Mouse (Mus musculus) T-helper 1 cell (primary cell): Measurements from ENCODE around the gene Zfp553.
"Not testable (repeated sequence)": the region's sequence is repeated elsewhere in the genome, so short reads cannot be mapped to it uniquely, and the experiment has no call there.

Experiments
- in situ Hi-C: fragments of 300-600 bp; cut with MboI, MseI; formaldehyde crosslinking; loops from one replicate; pipeline ENCODE4 v1.15.1; 2025; ENCODE audit warnings: high pct_unique_total_duplicates

The Zfp553 gene

GRCm38 (mm10) chr7:127228615-127229303 lies 4.1 kb upstream of the Zfp553 start:
- in situ Hi-C loops = no loop called here

DNA sequence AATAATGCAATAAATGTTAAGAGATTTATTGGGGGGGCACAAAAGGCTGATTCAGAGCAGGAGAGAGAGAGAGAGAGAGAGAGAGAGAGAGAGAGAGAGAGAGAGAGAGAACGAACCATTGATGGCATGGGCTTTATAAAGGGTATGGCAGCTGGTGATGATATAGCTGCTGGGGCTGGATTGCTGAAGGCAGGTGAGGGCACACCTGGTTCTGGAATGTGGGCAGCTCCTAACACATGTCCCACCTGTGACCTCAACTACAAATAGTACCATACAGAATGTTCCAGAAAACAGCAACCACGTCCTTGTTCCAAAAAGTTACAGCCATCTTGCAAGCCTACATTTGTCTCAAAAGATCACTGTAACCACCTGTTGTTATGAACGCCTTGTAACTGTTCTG lies 1.5 kb upstream of the Zfp553 start:
- in situ Hi-C loops = no loop called here

GRCm38 (mm10) chr7:127231826-127232621 lies 837 bp upstream of the Zfp553 start:
- in situ Hi-C loops = no loop called here

DNA sequence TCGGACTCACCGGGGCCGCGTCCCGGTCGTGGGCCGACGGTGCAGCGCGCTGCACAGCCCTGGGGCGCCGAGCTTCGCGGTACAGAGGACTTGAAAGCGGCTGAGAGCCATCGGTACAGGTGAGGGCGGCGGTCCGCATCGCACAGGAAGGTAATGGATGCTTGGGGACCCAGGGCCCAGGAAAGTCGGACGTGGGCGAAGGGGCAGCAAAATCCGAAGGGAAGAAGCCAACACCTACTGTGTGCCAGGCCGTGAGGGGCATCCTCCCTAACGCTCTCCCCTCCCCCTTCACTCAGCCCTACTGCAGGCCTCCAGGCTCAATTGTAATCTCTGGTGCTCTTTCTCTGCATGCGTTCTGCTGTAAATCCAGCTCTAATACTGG lies 498 bp downstream of the Zfp553 start:
- in situ Hi-C loops = no loop called here

DNA sequence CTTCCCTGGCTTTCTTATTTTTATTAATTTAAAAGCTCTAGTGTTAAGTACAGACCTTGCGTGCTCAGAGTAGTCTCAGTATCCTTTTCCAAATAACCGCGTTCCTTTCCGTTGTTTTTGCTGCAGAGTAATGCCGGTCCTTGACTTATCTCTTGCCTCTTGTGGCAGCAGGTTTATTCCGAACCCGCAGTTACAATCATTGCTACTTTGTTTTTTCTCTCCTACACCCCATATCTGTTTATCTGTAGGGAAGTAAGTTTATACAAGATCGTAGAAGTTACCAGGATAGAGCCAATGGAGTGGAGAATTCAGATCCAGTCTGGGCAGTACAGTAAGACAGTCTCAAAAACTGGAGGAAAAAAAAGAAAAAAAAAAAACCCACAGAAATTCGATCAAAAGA lies 904 bp downstream of the Zfp553 start:
- in situ Hi-C loops = no loop called here

DNA sequence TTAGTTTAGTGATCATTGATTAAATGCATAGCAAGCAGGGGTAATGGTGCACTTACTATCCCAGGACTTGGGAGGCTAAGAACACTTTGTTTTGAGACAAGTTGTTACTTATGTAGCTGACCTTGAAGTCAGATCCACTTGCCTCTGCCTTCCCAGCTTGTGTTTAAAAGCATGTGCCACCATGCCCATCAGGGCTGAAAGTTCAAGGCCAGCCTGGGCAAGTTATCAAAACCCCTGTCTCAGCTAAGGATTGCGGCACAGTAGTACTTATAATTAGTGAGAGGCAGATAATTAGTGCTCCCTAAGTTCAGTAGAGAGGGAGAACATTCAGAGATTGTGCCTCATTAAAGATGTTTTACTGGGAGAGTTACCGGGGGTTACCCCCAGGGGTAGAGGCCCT lies 1.9 kb downstream of the Zfp553 start:
- in situ Hi-C loops = no loop called here

GRCm38 (mm10) chr7:127243361-127243867 lies 10.6 kb downstream of the Zfp553 start:
- in situ Hi-C loops = no loop called here

- in situ Hi-C loops = no loop called here
These were observed 11.2 kb downstream of the Zfp553 start, which contains the start of gene Zfp771 for GRCm38 (mm10) chr7:127243870-127244657. Zfp771 (plus strand) TSS chr7:127244274.

- in situ Hi-C loops = no loop called here
These were observed 12.0 kb downstream of the Zfp553 start for GRCm38 (mm10) chr7:127244658-127245510.

DNA sequence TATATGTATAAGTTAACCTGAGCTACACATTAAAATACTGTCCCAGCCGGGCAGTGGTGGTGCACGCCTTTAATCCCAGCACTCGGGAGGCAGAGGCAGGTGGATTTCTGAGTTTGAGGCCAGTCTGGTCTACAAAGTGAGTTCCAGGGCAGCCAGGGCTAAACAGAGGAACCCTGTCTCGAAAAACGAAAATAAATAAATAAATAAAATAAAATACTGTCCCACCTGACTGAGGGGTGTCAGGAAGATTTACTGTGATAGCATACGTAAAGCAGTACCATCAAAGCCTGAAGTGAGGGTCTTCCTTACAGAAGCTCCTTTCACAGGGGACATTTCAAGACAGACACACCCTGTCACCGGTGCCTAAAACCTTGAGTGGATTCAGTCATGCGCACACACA lies 17.6 kb downstream of the Zfp553 start:
- in situ Hi-C loops = not testable (repeated sequence)

DNA sequence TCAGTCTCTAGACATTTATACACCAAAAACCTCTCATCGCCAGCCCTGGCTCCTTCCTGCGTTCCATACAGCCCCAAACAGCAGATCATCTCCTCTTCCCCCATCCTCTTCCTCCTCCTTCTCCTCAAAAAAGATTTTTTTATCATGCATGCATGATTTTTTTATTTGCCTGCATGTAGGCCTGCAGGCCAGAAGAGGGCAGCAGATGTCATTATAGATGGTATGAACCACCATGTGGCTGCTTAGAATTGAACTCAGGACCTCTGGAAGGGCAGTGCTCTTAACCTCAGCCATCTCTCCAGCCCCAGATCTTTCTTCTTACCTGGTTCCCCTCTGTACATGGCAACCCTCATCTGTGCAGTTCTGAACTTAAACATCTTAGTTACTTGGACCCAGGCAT lies 19.6 kb downstream of the Zfp553 start:
- in situ Hi-C loops = no loop called here

- in situ Hi-C loops = no loop called here
These were observed 20.5 kb downstream of the Zfp553 start for GRCm38 (mm10) chr7:127253341-127253740.

GRCm38 (mm10) chr7:127253821-127254769 lies 21.2 kb downstream of the Zfp553 start:
- in situ Hi-C loops = no loop called here

DNA sequence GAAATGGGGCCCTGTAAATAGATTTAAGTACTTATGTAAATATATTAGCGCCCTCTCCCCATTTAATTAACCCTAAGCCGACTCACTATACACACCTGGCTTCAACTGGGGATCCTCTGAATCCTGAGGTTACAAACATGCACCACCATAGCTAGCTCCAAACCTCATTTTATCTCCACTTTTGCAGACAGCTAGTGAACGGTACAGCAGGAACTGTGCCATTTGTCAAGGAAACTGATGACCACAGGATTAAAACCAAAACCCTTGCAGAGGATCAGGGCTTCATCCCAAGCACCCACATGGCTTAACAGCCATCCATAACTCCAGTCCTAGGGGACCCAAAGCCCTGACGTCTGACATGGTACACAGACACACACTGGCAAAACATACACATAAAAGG lies 22.1 kb downstream of the Zfp553 start:
- in situ Hi-C loops = no loop called here

DNA sequence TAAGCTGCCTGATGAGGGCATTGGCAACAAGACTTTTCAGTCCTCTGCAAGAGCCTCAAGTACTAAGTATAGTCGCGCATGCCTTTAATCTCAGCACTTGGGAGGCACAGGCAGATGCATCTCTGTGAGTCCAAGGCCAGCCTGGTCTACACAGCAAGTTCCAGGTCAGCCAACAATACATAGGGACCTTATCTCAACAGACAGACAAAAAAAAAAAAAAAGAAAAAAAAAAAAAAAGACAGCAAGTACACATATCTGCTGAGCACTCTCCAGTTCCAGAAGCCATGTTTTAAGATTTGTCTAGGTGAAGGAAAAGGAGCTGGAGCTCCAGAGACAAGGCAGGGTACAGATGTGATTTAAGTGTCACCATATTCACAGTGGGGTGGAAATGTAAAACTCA lies 23.1 kb downstream of the Zfp553 start:
- in situ Hi-C loops = no loop called here

DNA sequence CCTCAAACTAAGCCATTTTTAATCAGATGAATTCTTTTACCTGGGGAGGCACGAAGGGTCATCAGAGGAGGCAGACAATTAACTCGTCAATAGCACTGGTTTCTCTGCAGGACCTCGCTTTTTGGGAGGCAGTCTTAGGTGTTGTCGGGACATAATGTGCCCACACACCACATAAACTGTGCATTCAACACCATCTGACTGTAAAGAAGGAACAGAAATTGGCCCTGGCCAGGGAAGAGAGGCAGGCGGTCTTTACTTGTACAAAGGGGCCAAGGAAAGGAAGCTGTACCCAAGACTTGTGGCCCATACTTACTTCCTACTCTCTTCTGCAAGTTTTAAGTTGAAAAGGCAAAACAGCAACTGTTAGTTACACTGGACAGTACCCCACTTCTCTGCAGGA lies 23.7 kb downstream of the Zfp553 start:
- in situ Hi-C loops = no loop called here

DNA sequence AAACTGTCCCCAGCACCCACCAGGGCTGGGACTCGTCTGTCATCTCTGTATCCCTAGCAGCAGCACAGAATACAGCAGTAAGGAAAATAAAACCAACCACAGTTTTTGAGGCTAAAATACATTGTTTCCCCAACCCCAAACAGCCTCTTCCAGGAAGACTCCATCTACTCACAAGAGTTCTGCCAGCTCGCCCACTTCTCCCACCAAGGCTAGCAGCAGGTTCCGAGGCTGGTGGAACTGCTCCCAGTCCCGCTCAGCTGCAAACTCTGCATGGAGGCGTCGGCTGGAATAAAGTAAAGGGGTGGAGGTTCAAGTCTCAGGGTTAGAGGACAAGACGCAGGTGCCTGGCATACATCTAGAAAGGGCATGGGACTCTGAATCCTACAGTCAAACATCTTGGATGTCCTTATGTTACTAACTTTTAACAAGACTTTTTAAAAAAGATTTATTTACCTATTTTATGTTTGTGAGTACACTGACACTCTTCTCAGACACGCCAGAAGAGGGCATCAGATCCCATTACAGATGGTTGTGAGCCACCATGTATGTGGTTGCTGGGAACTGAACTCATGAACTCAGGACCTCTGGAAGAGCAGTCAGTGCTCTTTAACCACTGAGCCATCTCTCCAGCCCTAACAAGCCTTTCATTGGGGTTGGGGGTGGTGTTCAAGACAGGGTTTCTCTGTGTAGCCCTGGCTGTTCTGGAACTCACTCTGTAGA lies 26.5 kb downstream of the Zfp553 start:
- in situ Hi-C loops = no loop called here

DNA sequence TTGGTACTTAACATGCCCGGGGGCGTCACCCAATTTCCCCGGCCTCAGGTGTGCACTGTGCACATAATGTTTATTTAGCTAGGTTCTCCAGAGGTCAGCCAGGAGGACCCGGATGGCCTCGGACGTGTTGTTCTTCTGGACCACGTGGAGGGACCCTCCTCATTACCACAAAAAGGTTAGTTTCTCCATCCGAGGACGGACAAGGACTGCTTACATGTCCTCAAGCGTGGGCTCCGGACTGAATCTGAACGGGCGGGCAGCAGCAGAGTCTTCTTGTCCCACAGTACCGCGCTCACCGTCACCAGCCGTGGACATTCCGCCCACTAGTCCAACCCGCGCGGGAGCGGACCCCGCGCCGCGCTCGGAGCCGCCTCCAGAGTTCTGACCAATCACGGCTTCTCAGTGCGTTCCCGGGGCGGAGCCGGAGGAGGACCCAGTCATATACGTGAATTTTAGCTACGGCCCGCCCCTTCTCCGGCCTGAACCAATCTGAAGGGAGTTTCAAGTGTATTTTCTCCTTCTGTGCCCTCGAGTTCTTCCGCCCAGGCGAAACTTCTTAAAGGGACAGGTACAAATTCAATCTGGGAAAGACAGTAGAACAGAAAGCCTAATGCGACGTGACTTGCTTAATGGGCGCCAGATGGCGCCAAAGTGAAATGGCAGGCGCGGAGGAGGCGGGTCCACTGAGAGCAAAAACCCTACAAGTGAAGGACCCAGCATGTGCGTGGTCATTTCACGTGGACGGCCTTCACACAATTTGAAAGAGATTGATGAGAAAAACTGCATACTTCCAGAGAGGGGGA lies 27.6 kb downstream of the Zfp553 start, which contains the start of gene Dctpp1:
Gene Dctpp1 (minus strand): TSS at position 401 of the 803 bp plus-strand sequence.
- in situ Hi-C loops = no loop called here
